Mouse (Mus musculus) kidney, postnatal 0 days (tissue): Measurements from ENCODE around the gene Vps37c. TPM values are rescaled to one million over a fixed set of nuclear protein-coding genes. Genes with fewer than 3 reads are reported as not detected.

Experiments
- ATAC-seq: fragments of 200-750 bp; cut with Nextera tagmentation; replicated peaks from 2 replicates; pipeline ENCODE4 v1.8.0; 2017; ENCODE audit warnings: low read depth, moderate number of reproducible peaks, moderate TSS enrichment, moderate library complexity; ENCODE audit not compliant: low FRiP score
- DNase-seq: peaks from one replicate; pipeline ENCODE4 v3.0.0-alpha.2; 2016; ENCODE audit warnings: low spot score
- H3K27ac ChIP-seq: fragments of 300-500 bp; sonication (generic); 2 replicates; pipeline ENCODE4 v1.5.1; 2014; ENCODE audit warnings: mild to moderate bottlenecking
- H3K27me3 ChIP-seq: fragments of 300-500 bp; sonication (generic); 2 replicates; pipeline ENCODE4 v1.6.1; 2014; ENCODE audit warnings: low read length, mixed read lengths; ENCODE audit not compliant: insufficient read depth
- H3K36me3 ChIP-seq: fragments of 300-500 bp; sonication (generic); 2 replicates; pipeline ENCODE4 v1.6.1; 2014; ENCODE audit warnings: low read length, mixed read lengths; ENCODE audit not compliant: insufficient read depth
- H3K4me1 ChIP-seq: fragments of 300-500 bp; sonication (generic); replicated peaks from 2 replicates; pipeline ENCODE4 v1.6.1; 2014; ENCODE audit warnings: antibody characterized with exemption, low read length, mixed read lengths; ENCODE audit not compliant: insufficient read depth
- H3K4me2 ChIP-seq: fragments of 300-500 bp; sonication (generic); 2 replicates; pipeline ENCODE4 v1.6.1; 2014; ENCODE audit warnings: mild to moderate bottlenecking, low read length, moderate library complexity, mixed read lengths
- H3K4me3 ChIP-seq: fragments of 300-500 bp; sonication (generic); replicated peaks from 2 replicates; pipeline ENCODE4 v1.5.1; 2014; ENCODE audit warnings: low read depth, low read length
- H3K9ac ChIP-seq: fragments of 300-500 bp; sonication (generic); 2 replicates; pipeline ENCODE4 v1.6.1; 2014; ENCODE audit warnings: low read depth, low read length
- H3K9me3 ChIP-seq: fragments of 300-500 bp; sonication (generic); replicated peaks from 2 replicates; pipeline ENCODE4 v1.6.1; 2016; ENCODE audit warnings: low read length, inconsistent platforms, mixed read lengths
- CTCF ChIP-seq: IDR thresholded peaks from 2 replicates; pipeline ENCODE4 v1.5.1; 2016; ENCODE audit warnings: antibody characterized with exemption, low read depth, mild to moderate bottlenecking, moderate library complexity
- WGBS: fragments of 180-500 bp; shearing (Covaris S2); extraction: QIAGEN DNeasy Blood & Tissue Kit; methylation state at CpG from one replicate; pipeline ENCODE4 v1.1.7; 2014; 5-methylcytosine and 5-hydroxymethylcytosine counted together
- polyA plus RNA-seq: library from polyadenylated mRNA; unstranded; fragments of >200 nt; fragmentation: Nextera tagmentation; extraction: Ambion mirVana; gene quantifications from 2 replicates; pipeline ENCODE4 v1.2.1, GENCODE M21; 2015

Gene Vps37c
- polyA plus RNA-seq, 1 experiment from 2014 or later: 35.5 TPM

DNA sequence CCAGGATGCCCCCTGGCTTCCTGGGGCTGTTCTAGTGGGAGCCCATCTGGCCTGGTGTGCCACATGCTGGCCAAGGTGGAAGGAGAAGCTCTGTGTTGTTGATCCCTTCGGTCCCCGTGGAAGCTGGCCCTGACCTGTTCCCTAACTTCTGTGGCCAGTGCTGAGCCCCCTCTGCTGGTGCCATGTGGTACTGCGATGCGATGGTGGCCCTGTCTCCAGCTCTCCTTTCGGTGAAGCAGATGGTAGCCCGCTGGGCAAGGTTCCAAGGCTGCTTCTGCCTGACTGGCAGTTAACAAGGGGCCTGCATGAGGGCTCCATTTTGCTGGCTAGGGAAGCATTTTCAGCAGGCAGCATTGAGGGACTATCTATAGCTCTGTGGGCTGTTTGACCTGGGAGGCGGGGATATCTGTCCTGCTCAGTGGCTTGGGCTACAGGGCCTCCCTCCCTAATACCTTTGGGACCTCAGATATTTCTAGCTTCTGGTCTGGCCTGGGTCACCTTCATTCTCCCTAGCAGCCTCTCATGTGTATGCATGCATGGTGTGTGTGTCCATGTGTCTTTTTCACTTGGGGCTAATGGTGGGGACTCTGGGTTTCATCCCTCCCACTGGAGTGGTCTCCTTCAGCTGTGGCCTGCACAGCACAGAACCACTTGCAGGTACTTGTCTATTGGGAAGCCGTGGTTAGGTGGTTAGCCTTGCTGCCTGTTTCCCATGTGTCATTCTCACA is 21.0 kb downstream of the Vps37c start:
- H3K27ac ChIP-seq: no peak overlapping the region
- no peak overlapping the region for H3K4me2 ChIP-seq
- no peaks in the 10 kb centered on the region for H3K9me3 ChIP-seq
- no peaks in the 10 kb centered on the region for H3K4me1 ChIP-seq
- H3K9ac ChIP-seq: no peak overlapping the region; the same call in 1 of the 2 replicates
- H3K27me3 ChIP-seq: no peaks in the 10 kb centered on the region
- ATAC-seq (peak; percentile 82), DNase-seq (peak; percentile 93)
- no peak overlapping the region for H3K4me3 ChIP-seq
- peaks cover 47% of the 10 kb centered on the region for H3K36me3 ChIP-seq
- peak; percentile 99 for TF ChIP-seq CTCF
- 25% methylated on average over 8 of the region's 8 CpGs for whole genome bisulfite sequencing

GRCm38 (mm10) chr19:10710088-10710511 is 21.6 kb downstream of the Vps37c start:
- WGBS: 82% methylated on average over 9 of the region's 9 CpGs
- Histone ChIP-seq H3K27me3 (no peaks in the 10 kb centered on the region), H3K9ac (no peak overlapping the region), H3K27ac (no peak overlapping the region), H3K9me3 (no peaks in the 10 kb centered on the region), H3K4me1 (no peaks in the 10 kb centered on the region), H3K4me2 (no peak overlapping the region), H3K36me3 (peaks cover 47% of the 10 kb centered on the region), H3K4me3 (no peak overlapping the region)
- ATAC-seq (no peak), DNase-seq (peak; percentile 56)
- peak; percentile 75 for TF ChIP-seq CTCF

DNA sequence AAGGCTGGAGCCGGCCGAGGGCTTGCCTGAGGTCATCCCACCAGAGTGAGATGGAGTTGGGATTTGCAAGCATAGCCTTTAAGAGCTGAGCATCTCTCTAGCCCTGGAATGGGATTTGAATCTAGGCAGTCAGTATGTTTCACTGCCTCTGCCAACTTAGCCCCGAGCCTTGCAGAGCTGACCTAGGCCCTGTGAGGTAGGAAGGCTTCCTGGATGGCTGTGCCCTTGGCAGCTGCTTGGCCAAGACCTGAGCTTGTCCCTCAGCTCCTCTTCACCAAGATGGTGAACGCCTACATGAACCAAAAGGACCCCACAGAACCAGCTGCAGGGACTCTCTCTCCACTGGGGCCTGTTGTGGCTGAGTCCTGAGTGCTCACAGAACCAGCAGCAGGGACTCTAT is 22.2 kb downstream of the Vps37c start:
- H3K36me3 ChIP-seq: peaks cover 47% of the 10 kb centered on the region
- no peaks in the 10 kb centered on the region for H3K9me3 ChIP-seq
- H3K4me3 ChIP-seq: no peak overlapping the region
- ATAC-seq: no peak
- H3K27me3 ChIP-seq: no peaks in the 10 kb centered on the region
- no peaks in the 10 kb centered on the region for H3K4me1 ChIP-seq
- no peak overlapping the region for H3K27ac ChIP-seq
- 91% methylated on average over 4 of the region's 4 CpGs for WGBS
- no peak for TF ChIP-seq CTCF
- H3K9ac ChIP-seq: no peak overlapping the region
- no peak overlapping the region for H3K4me2 ChIP-seq
- DNase-seq: no peak

GRCm38 (mm10) chr19:10712194-10712593 is 23.7 kb downstream of the Vps37c start:
- DNase-seq: no peak
- H3K4me3 ChIP-seq: no peak overlapping the region
- no peak overlapping the region for H3K4me2 ChIP-seq
- ATAC-seq: no peak
- peaks cover 42% of the 10 kb centered on the region for H3K36me3 ChIP-seq
- no peaks in the 10 kb centered on the region for H3K27me3 ChIP-seq
- H3K9me3 ChIP-seq: no peaks in the 10 kb centered on the region
- H3K4me1 ChIP-seq: no peaks in the 10 kb centered on the region
- no peak for TF ChIP-seq CTCF
- no peak overlapping the region for H3K27ac ChIP-seq
- WGBS: 95% methylated on average over 7 of the region's 7 CpGs
- no peak overlapping the region for H3K9ac ChIP-seq

- WGBS: 98% methylated on average over 12 of the region's 12 CpGs
- no peak for TF ChIP-seq CTCF
- Histone ChIP-seq H3K9me3 (no peaks in the 10 kb centered on the region), H3K36me3 (peaks cover 42% of the 10 kb centered on the region), H3K4me3 (no peak overlapping the region), H3K4me1 (no peaks in the 10 kb centered on the region), H3K4me2 (no peak overlapping the region), H3K27ac (no peak overlapping the region), H3K27me3 (no peaks in the 10 kb centered on the region), H3K9ac (no peak overlapping the region)
- ATAC-seq (no peak), DNase-seq (no peak)
Measured at GRCm38 (mm10) chr19:10712646-10713045, 24.1 kb downstream of the Vps37c start.

- DNase-seq (no peak), ATAC-seq (no peak)
- Histone ChIP-seq H3K27ac (no peak overlapping the region), H3K9me3 (no peaks in the 10 kb centered on the region), H3K4me2 (no peak overlapping the region), H3K4me1 (no peaks in the 10 kb centered on the region), H3K9ac (no peak overlapping the region), H3K27me3 (no peaks in the 10 kb centered on the region), H3K36me3 (peaks cover 37% of the 10 kb centered on the region), H3K4me3 (no peak overlapping the region)
- TF ChIP-seq CTCF: no peak
- WGBS: 89% methylated on average over 10 of the region's 10 CpGs
Measured at GRCm38 (mm10) chr19:10713551-10713950, 25.0 kb downstream of the Vps37c start.

- Histone ChIP-seq H3K4me2 (no peak overlapping the region), H3K4me3 (no peak overlapping the region), H3K36me3 (peaks cover 37% of the 10 kb centered on the region), H3K4me1 (no peaks in the 10 kb centered on the region), H3K27me3 (no peaks in the 10 kb centered on the region), H3K9me3 (no peaks in the 10 kb centered on the region), H3K9ac (no peak overlapping the region), H3K27ac (no peak overlapping the region)
- no peak for DNase-seq
- WGBS: 69% methylated on average over 6 of the region's 6 CpGs
- no peak for ATAC-seq
- no peak for TF ChIP-seq CTCF
Measured at GRCm38 (mm10) chr19:10714168-10714567, 25.6 kb downstream of the Vps37c start.
